Mouse (Mus musculus) E14TG2a.4 (cell line): ENCODE results near the gene Lingo3.

Source experiments
- CTCF ChIP-seq: conservative IDR thresholded peaks from 2 replicates; pipeline ENCODE4 v1.5.1; 2014; ENCODE audit warnings: low read length
- NANOG ChIP-seq: IDR thresholded peaks from 2 replicates; pipeline ENCODE4 v1.6.1; 2014; ENCODE audit warnings: borderline replicate concordance, low read length, mixed read lengths
- POU5F1 ChIP-seq: IDR thresholded peaks from 2 replicates; pipeline ENCODE4 v1.6.1; 2014; ENCODE audit warnings: low read length, borderline replicate concordance

DNA sequence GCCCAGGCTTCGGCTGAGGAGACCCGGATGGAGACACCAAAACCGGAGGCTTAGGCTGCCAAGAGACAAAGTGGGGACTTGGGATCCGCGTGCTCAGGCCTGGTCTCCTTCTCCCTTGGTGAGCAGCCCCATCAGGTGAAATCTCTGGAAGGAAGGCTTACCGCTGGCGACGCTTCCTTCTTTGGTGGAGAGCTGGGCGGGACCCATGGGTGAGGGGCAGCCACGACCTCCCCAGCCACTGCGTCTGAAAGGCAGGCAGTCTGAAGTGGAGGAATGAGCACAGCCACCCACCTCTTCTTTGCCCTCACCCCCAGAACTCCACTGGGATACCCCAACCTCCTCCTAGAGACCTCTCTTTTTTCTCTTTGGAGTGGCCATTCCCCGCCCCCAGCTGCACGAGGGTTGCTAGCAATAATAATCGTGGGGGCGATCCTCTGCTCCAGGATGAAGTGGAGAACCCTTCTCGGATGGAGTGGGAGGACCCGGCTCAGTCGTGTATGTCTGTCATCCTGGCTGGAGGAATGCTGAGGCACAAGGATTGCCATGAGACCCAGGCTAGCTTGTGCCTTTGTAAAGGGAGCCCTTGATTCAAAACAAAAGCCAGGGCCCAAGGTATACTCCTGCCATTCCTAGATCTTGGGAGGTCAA is 34.7 kb downstream of the Lingo3 start:
- TF ChIP-seq CTCF: no peak
- TF ChIP-seq POU5F1: no peak
- no peak for TF ChIP-seq NANOG
